Mouse (Mus musculus) layer of hippocampus, adult 18-20 months (tissue): ENCODE measurements around the gene Rims1. TPM values are rescaled to one million over a fixed set of nuclear protein-coding genes. Genes with fewer than 3 reads are reported as not detected.

Experiments
- DNase-seq, 2 experiments: peaks; one replicate each; pipeline ENCODE4 v3.0.0; 2022; ENCODE audit warnings: low spot score in 2 of 2
- long read RNA-seq: library from polyadenylated mRNA; stranded (forward); transcript quantifications from one replicate; pipeline ENCODE4 v2.0.0, GENCODE M21; 2021
- total RNA-seq, 2 experiments: library from RNA; stranded (reverse); gene quantifications; 2 replicates each; pipeline ENCODE4 v1.2.3; 2021

Rims1 gene
- total RNA-seq = 100 to 1,000 TPM; 258 to 272 TPM
- long read RNA-seq, partial matches to known transcripts = 12 of 56 reads
- long read RNA-seq, other reads (novel, unspliced or antisense) = 44 of 56 reads

- peak; percentile 67 to 75 for DNase-seq
Measured at GRCm38 (mm10) chr1:22805726-22806625, at the start of gene Rims1. Gene Rims1 (minus strand): TSS chr1:22805994.

GRCm38 (mm10) chr1:22806626-22807096 is 867 bp upstream of the Rims1 start:
- peak in 1 of 2 experiments; percentile 57 for DNase-seq

- no peak for DNase-seq
Measured at GRCm38 (mm10) chr1:22805025-22805725, 619 bp downstream of the Rims1 start.

DNA sequence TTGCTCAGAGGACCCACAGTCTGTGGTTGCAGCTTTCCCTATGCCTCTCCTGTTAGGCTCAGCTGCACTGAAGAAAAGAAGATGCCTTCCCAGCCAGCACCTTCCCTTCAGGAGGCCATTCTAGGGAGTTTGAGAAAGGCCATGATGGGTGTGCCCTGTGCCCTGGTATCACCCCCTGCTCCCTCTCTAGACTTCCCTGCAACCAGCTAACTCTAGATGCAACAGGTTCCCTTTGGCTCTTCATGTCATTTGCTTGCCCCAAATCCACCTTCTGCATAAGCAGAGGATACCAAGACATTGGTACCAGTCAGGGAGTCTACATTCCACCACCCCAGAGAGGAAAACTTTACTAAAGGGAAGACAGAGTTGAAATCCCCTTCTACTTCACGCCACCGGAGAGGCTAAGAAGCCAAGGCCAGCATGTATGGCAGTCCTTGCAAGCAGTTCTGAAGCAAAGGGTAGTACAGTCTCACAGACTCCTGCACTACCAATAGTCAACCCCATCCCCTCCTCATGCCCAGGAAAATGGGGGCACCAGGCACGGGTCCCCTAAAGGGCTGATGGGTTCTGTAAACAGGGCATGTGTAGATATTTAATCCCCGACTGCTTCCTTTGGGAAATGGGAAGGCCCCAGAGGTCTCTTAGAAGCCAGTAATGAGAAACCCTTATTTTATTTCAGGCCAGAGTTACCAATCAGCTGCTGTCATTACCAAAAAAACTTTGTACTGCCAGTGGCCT is 1.5 kb downstream of the Rims1 start:
- DNase-seq = no peak

GRCm38 (mm10) chr1:22803471-22803870 is 2.3 kb downstream of the Rims1 start:
- no peak for DNase-seq

- no peak for DNase-seq
Measured at GRCm38 (mm10) chr1:22800276-22800675, 5.5 kb downstream of the Rims1 start.

DNA sequence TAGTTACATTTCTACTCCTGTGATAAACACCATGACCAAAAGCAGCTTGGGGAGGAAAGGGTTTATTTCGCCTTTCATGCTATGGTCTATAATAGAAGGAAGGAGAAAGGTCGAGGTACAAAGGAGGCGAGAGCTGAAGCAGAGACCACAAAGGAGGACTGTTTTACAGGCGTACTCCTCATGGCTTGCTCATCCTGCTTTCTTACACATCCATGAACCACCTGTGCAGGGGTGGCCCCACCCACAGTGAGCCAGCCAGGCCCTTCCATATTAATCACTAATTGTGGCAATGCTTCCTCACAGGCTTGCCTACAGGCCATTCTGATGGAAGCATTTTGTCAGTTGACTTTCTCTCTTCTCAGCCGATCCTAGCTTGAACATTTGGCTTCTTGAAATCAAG is 8.7 kb downstream of the Rims1 start:
- no peak for DNase-seq

DNA sequence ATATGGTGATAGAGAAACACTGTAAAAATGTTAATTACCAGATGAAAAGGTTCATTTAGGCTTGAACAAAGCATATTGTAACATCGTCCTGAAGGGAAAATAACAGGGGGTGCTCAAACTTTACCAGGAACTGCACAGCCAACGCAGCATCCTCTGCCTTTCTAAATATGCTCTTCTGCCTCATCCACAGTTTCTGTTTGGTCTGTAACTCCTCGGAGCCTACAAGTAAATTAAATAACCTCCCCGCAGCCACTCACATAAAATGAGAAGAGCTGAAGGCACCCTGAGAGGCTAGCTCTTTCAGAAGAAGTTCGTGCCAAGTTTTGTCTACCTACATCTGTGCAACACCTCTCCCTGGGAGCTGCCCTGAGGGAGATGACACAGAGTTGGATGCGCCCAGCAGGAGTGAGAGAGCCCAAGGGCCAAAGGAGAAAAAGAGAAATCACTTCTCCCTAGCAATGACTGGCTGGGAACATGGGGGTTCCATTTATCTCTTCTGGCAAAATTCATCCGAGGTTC is 16.3 kb downstream of the Rims1 start:
- no peak for DNase-seq

DNA sequence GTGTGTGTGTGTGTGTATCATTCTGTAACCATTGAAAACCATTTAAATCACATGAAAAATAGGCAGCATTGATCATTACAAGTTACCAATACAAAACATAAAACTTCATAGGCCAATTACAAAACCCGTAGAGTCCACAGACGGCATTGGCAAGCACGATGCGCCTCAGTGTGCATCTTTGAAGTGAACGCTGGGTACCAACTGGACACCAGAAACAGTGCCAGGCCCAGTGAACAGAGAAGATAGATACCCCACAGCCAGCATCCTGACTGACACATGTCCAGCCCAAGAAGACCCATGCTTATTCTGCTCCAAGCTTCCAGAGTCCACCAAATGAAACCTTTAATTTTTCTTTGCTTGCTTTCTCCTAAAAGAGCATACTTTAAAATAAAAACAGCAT is 18.2 kb downstream of the Rims1 start:
- no peak for DNase-seq

DNA sequence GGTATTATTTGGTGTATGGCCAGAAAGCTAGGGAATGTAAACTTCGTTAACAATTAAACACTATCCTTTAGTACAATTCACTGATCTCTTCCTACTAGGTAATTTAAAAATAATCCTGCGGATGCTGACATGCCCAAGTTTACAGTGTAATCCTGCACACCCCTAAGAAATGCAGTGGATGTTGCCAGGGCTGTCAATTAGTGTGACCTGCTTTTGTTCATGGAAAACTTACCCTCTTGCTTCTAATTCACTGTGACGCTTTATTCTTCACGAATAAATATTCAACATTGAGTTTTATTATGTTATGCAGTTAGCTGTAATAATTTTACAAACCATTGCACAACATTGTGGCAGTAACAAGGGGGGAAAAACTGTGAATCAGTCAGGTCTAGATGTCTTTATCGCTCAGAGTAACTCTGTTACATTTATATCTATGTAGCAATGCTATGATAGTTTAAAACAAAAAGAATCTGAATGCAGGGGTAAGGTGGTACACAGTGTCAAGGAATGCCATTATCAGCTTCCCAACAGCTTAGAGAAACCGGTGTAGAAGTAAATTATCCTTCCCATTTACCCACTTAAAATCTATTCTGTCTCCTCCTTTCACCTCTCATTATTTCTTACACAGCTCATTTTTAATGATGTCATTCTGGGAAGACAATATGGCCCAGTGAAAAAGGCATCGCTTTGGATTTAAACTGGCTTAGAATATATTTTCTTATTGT is 35.1 kb downstream of the Rims1 start:
- DNase-seq = no peak

DNA sequence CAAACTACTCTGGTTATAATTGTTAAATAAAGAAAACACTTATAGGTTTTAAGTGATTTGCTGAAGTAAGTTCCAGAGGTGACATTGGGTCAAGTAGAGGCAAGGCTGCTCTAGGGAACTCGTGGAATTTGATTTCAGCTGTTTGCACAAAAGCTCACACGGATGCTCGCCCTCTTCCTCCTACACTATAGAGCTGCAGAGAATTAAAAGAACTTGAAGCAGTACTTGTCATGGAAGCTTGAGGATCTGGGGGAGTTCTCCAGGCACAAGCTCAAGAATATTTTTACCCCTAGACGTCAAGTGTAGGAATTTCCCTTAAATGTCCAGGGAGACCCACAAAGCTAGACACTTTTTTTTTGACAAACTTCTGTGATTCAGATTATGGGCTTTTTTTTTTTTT is 42.4 kb downstream of the Rims1 start:
- DNase-seq = no peak

DNA sequence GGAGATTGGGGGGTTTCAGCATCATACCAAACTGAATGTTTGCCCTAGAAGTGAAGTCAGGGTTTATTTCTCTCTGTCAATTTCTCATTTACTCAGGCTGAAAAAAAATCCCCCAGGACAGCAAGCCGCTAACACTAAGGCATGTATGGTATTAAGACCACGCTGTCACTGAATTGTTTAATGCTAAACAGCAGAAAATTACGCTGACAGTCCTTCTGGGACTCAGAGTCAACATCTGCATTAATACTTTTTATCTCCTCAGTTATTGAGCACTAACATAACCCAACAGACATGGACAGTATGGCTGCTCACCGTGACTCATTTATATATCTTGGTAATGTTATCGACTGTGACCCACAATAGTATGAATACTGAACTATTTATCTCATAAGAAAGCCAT is 43.0 kb downstream of the Rims1 start:
- no peak for DNase-seq

DNA sequence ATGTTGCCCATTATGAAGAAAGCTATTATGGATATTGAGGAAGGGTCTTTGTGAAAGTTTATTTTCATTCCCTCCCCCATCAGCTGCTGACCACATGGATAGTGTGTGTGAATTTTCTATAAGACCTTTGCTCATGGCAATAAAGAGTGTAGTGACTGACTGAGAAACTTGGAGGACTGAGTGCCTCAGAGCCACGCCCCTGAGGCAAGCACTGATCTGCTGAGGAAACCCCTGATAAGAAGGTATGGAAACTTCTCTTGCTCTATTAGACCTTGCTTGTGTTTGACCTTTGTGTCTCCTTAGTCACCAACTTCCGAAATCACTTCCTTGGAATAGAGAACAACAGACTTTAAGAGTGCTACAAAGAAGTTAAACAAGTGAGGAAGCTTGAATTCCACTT is 55.3 kb downstream of the Rims1 start:
- DNase-seq = no peak

DNA sequence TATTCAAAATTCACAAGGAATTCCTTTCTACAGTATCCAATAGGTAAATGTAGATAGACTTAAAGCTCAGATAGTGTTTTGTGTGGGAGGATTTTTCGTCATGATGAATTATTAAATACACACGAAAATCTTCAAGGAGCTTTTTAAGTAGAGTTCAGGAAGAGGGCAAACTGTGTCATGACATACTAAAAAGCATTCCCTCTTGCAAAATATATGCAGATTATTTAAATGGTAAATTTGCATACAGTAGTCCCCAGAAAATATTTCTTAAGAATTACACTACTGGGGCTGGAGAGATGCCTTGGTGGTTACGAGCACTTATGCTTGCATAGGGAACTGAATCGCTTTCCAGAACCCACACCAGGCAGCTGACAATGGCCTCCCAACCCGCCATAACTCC is 61.1 kb downstream of the Rims1 start:
- DNase-seq = no peak

DNA sequence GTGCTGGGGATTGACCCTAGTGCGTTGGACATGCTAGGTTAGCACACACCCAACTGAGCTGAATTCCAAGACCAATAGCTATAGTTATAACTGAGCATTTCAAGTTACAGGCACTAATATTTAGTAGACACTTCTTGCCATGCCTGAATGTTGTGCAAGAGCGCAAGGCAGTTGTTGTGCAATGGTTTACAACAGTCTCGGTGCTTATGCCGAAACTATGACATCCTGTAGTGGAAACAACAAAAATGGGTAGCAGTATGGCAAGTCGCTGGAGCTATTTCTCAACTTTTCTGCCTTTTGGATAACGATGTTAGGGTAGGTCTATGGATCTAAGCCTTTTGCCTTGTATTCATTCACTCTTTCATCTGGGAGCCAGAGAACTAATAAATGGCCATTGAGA is 68.3 kb downstream of the Rims1 start:
- DNase-seq = no peak

GRCm38 (mm10) chr1:22734429-22734828 is 71.4 kb downstream of the Rims1 start:
- DNase-seq = no peak

- DNase-seq = peak in 1 of 2 experiments; percentile 48
Measured at GRCm38 (mm10) chr1:22733281-22733680, 72.5 kb downstream of the Rims1 start.

GRCm38 (mm10) chr1:22728207-22728606 is 77.6 kb downstream of the Rims1 start:
- no peak for DNase-seq

- DNase-seq = no peak
Measured at GRCm38 (mm10) chr1:22721706-22722105, 84.1 kb downstream of the Rims1 start.

DNA sequence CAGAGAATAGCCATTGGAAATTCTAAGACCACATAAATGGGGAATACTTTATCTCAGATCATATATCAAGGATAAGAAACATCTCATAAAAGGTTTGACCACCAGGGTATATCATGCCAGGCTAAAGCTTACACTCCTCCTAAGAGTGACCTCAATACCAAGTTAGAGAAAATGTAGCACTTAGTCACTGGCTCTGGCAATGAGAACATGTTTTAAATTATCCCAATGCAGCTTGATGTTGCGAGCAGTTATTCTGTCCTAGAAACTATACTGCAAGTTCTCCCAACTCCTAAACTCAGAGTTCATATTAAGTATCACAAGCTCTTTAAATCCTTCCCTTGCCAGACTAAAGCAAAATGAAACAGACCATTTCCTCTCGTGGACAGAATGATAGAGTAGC is 85.1 kb downstream of the Rims1 start:
- no peak for DNase-seq

DNA sequence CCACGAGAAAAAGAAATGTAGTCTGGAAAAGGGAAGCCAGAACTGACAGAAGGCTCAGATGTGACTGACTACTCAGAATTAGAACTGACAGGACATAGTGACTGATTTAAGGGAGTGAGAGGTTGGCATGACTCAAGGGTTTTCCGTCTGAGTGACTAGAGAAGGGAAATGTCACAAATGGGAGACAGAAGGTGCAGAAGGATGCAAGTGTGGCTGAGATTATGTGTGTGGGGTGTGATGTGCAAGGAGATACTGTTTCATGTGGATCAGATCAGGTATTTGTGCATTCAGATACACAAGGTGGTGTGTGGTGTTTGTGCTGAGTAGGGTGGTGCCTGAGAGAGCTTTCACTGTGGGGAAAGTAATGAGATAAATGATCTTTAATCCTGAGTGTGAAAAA is 96.3 kb downstream of the Rims1 start:
- DNase-seq = peak in 1 of 2 experiments; percentile 49
